In genomic region chr8:48622517-48623153, GRCm38 (mm10) we compare ENCODE assay signal across 32 mouse cellular contexts.
"Had no signal": no experiment of that assay in that cellular context is flagged by ENCODE, and none has a peak within 500 bp of the region (broad histone marks: within the 10 kb centered on the region; RNA-seq: fewer than 3 reads in every experiment).

No protein-coding gene starts in this region.

- H3K4me3 ChIP-seq: limb, embryonic 10.5 days; limb, embryonic 12.5 days; limb, embryonic 13.5 days; limb, embryonic 15.5 days; liver, embryonic 12.5 days; liver, embryonic 13.5 days; liver, embryonic 15.5 days; lung, embryonic 15.5 days; megakaryocyte, embryonic 14.5 days; midbrain, embryonic 10.5 days; midbrain, embryonic 12.5 days; midbrain, embryonic 13.5 days; midbrain, embryonic 15.5 days; myocyte had no signal

- H3K9ac ChIP-seq: limb, embryonic 12.5 days; limb, embryonic 13.5 days; limb, embryonic 15.5 days; liver, embryonic 12.5 days; liver, embryonic 13.5 days; liver, embryonic 14.5 days; liver, embryonic 15.5 days; liver, postnatal 0 days; lung, embryonic 14.5 days; lung, embryonic 15.5 days; midbrain, embryonic 12.5 days; midbrain, embryonic 13.5 days; midbrain, embryonic 15.5 days had no signal

- DNase-seq: layer of hippocampus, postnatal 36 days; left cerebral cortex, postnatal 4 days; liver; liver, embryonic 13.5 days; liver, postnatal 0 days; lung, adult 18-20 months; lung, adult 2 months; lung, embryonic 14.5 days; lung, postnatal 10 days; lung, postnatal 14 days; lung, postnatal 36 days; lung, postnatal 4 days; midbrain, embryonic 14.5 days had no signal

- H3K4me1 ChIP-seq: limb, embryonic 10.5 days; limb, embryonic 12.5 days; limb, embryonic 13.5 days; limb, embryonic 15.5 days; liver, embryonic 12.5 days; liver, embryonic 13.5 days; liver, embryonic 15.5 days; lung, embryonic 15.5 days; megakaryocyte, embryonic 14.5 days; midbrain, embryonic 10.5 days; midbrain, embryonic 12.5 days; midbrain, embryonic 13.5 days; midbrain, embryonic 15.5 days had no signal

- H3K27ac ChIP-seq: limb, embryonic 10.5 days; limb, embryonic 12.5 days; limb, embryonic 13.5 days; limb, embryonic 15.5 days; liver, embryonic 12.5 days; liver, embryonic 13.5 days; liver, embryonic 14.5 days; liver, embryonic 15.5 days; lung, embryonic 15.5 days; macrophage; midbrain, embryonic 10.5 days; midbrain, embryonic 12.5 days; midbrain, embryonic 13.5 days; midbrain, embryonic 15.5 days had no signal

- H3K4me2 ChIP-seq: limb, embryonic 12.5 days; limb, embryonic 13.5 days; limb, embryonic 15.5 days; liver, embryonic 11.5 days; liver, embryonic 12.5 days; liver, embryonic 13.5 days; liver, embryonic 15.5 days; lung, embryonic 14.5 days; lung, embryonic 15.5 days; midbrain, embryonic 11.5 days; midbrain, embryonic 12.5 days; midbrain, embryonic 13.5 days; midbrain, embryonic 15.5 days had no signal

- H3K27me3 ChIP-seq: limb, embryonic 12.5 days; limb, embryonic 13.5 days; limb, embryonic 15.5 days; liver, embryonic 12.5 days; liver, embryonic 13.5 days; liver, embryonic 15.5 days; lung, embryonic 15.5 days; megakaryocyte, embryonic 14.5 days; midbrain, embryonic 12.5 days; midbrain, embryonic 13.5 days; midbrain, embryonic 15.5 days had no signal

- ATAC-seq: liver, embryonic 12.5 days; liver, postnatal 0 days; lung, postnatal 0 days; midbrain, embryonic 13.5 days; midbrain, embryonic 15.5 days; midbrain, embryonic 16.5 days had no signal

- H3K9me3 ChIP-seq: limb, embryonic 10.5 days; limb, embryonic 12.5 days; limb, embryonic 13.5 days; limb, embryonic 15.5 days; liver, embryonic 12.5 days; liver, embryonic 13.5 days; liver, embryonic 15.5 days; lung, embryonic 15.5 days; midbrain, embryonic 10.5 days; midbrain, embryonic 12.5 days; midbrain, embryonic 13.5 days; midbrain, embryonic 15.5 days had no signal

- H3K36me3 ChIP-seq: limb, embryonic 10.5 days; limb, embryonic 12.5 days; limb, embryonic 13.5 days; limb, embryonic 15.5 days; liver, embryonic 12.5 days; liver, embryonic 13.5 days; liver, embryonic 15.5 days; lung, embryonic 15.5 days; midbrain, embryonic 10.5 days; midbrain, embryonic 12.5 days; midbrain, embryonic 13.5 days; midbrain, embryonic 15.5 days had no signal
